Mouse (Mus musculus): ENCODE data around the gene Ube2c. TPM values are rescaled to one million over a fixed set of nuclear protein-coding genes. Genes with fewer than 3 reads are reported as not detected.
A peak's percentile ranks its signal among the peaks of the same experiment; 100 is the strongest.
"Not testable (repeated sequence)": the region's sequence is repeated elsewhere in the genome, so short reads cannot be mapped to it uniquely, and the experiment has no call there.

The Ube2c gene
- polyA plus RNA-seq, 1 experiment from 2014 or later, result 104 TPM

- no peak for TF ChIP-seq CTCF (IDR thresholded peaks at IDR 0.05; ENCODE audit: low read depth)
- TF ChIP-seq EP300 (optimal IDR thresholded peaks at IDR 0.05), result no peak
- Histone ChIP-seq H3K4me1 (replicated peaks; ENCODE audit: control insufficient read depth, insufficient read depth) (no peaks in the 10 kb centered on the region), H3K27ac (replicated peaks) (no peak overlapping the region), H3K4me3 (ENCODE audit: low read depth, low read length) (no peak overlapping the region), H3K9ac (ENCODE audit: low read length) (no peak overlapping the region), H3K27me3 (ENCODE audit: control insufficient read depth, insufficient read depth, low read length) (no peaks in the 10 kb centered on the region), H3K36me3 (ENCODE audit: control insufficient read depth, insufficient read depth, low read length) (peaks cover 17% of the 10 kb centered on the region), H3K9me3 (ENCODE audit: control insufficient read depth, low read length) (no peaks in the 10 kb centered on the region), H3K4me2 (replicated peaks; ENCODE audit: low read depth) (no peak overlapping the region)
- ATAC-seq (ENCODE audit: low FRiP score, low TSS enrichment) (no peak), DNase-seq (ENCODE audit: low spot score) (no peak)
- 86% methylated on average over 12 of the region's 12 CpGs for WGBS
Measured at GRCm38 (mm10) chr2:164792400-164793190, 22.9 kb downstream of the Ube2c start.

DNA sequence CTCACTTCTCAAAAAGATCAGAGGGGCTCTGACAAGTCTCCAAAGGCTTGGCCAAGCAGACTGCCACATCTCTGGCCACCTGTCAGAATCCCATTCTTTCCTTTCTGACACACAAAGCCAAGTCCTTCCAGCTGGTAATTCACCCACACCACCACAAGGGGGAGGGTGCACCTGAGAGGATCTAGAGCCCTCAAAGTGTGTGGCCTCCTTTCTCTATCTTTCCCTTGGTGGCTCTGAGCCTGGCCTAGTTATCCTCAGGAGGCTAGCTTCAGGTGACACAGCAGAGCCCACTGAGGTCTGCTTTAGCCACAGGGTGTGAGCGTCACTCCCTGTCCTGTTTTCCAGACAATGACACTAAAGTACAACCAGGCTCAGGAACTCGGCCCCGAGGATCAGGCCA lies 23.5 kb downstream of the Ube2c start:
- Histone ChIP-seq H3K36me3 (ENCODE audit: control insufficient read depth, insufficient read depth, low read length) (peaks cover 21% of the 10 kb centered on the region), H3K27ac (replicated peaks) (no peak overlapping the region), H3K9me3 (ENCODE audit: control insufficient read depth, low read length) (no peaks in the 10 kb centered on the region), H3K4me1 (replicated peaks; ENCODE audit: control insufficient read depth, insufficient read depth) (no peaks in the 10 kb centered on the region), H3K4me3 (ENCODE audit: low read depth, low read length) (no peak overlapping the region), H3K27me3 (ENCODE audit: control insufficient read depth, insufficient read depth, low read length) (no peaks in the 10 kb centered on the region), H3K4me2 (replicated peaks; ENCODE audit: low read depth) (no peak overlapping the region), H3K9ac (ENCODE audit: low read length) (no peak overlapping the region)
- 80% methylated on average over 3 of the region's 3 CpGs for WGBS
- TF ChIP-seq EP300 (optimal IDR thresholded peaks at IDR 0.05), result no peak
- peak; percentile 82 for TF ChIP-seq CTCF (IDR thresholded peaks at IDR 0.05; ENCODE audit: low read depth)
- DNase-seq (ENCODE audit: low spot score), result peak; percentile 67
- no peak; the same call in 1 of the 2 replicates for ATAC-seq (ENCODE audit: low FRiP score, low TSS enrichment)

- Histone ChIP-seq H3K36me3 (ENCODE audit: control insufficient read depth, insufficient read depth, low read length) (peaks cover 21% of the 10 kb centered on the region), H3K27ac (replicated peaks) (no peak overlapping the region), H3K27me3 (ENCODE audit: control insufficient read depth, insufficient read depth, low read length) (no peaks in the 10 kb centered on the region), H3K4me1 (replicated peaks; ENCODE audit: control insufficient read depth, insufficient read depth) (no peaks in the 10 kb centered on the region), H3K9ac (ENCODE audit: low read length) (no peak overlapping the region), H3K9me3 (ENCODE audit: control insufficient read depth, low read length) (no peaks in the 10 kb centered on the region), H3K4me3 (ENCODE audit: low read depth, low read length) (no peak overlapping the region), H3K4me2 (replicated peaks; ENCODE audit: low read depth) (no peak overlapping the region)
- 82% methylated on average over 2 of the region's 2 CpGs for WGBS
- peak; percentile 41 for TF ChIP-seq CTCF (IDR thresholded peaks at IDR 0.05; ENCODE audit: low read depth)
- no peak for TF ChIP-seq EP300 (optimal IDR thresholded peaks at IDR 0.05)
- DNase-seq (ENCODE audit: low spot score), result no peak
- 0 out of 2 replicates have a peak, but pooled peaks have one; percentile 24 for ATAC-seq (ENCODE audit: low FRiP score, low TSS enrichment)
Measured at GRCm38 (mm10) chr2:164793772-164794171, 24.1 kb downstream of the Ube2c start.

- WGBS, result 25% methylated on average over 5 of the region's 5 CpGs
- H3K4me2 ChIP-seq (replicated peaks; ENCODE audit: low read depth), result no peak overlapping the region
- no peak overlapping the region for H3K9ac ChIP-seq (ENCODE audit: low read length)
Measured at GRCm38 (mm10) chr2:164794293-164794692, 24.6 kb downstream of the Ube2c start.

DNA sequence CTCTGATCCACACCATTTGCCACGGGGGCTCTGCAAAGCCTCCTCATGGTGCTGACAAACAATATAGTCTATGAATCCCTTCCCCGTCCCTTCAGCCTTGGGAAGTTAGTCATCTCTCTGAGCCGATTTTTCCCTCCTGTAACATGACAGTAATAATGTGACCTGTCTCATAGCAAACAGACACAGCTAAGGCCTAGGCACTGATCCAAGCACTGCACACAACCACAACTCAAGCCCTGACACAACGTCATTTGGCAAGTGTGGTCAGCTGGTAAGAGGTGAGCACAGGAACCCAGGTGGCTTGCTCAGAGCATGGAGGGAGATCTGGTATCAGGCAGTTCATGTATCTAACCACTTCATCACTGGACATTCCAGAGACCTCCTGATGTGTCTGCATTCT lies 26.2 kb downstream of the Ube2c start:
- no peak overlapping the region for H3K9ac ChIP-seq (ENCODE audit: low read length)
- DNase-seq (ENCODE audit: low spot score) (no peak), ATAC-seq (ENCODE audit: low FRiP score, low TSS enrichment) (no peak)
- no peak overlapping the region for H3K4me3 ChIP-seq (ENCODE audit: low read depth, low read length)
- H3K36me3 ChIP-seq (ENCODE audit: control insufficient read depth, insufficient read depth, low read length), result peaks cover 21% of the 10 kb centered on the region
- no peaks in the 10 kb centered on the region for H3K9me3 ChIP-seq (ENCODE audit: control insufficient read depth, low read length)
- 79% methylated on average over 4 of the region's 4 CpGs for WGBS
- no peak overlapping the region for H3K4me2 ChIP-seq (replicated peaks; ENCODE audit: low read depth)
- no peaks in the 10 kb centered on the region for H3K4me1 ChIP-seq (replicated peaks; ENCODE audit: control insufficient read depth, insufficient read depth)
- TF ChIP-seq EP300 (optimal IDR thresholded peaks at IDR 0.05), result no peak
- TF ChIP-seq CTCF (IDR thresholded peaks at IDR 0.05; ENCODE audit: low read depth), result no peak
- no peak overlapping the region for H3K27ac ChIP-seq (replicated peaks)
- H3K27me3 ChIP-seq (ENCODE audit: control insufficient read depth, insufficient read depth, low read length), result no peaks in the 10 kb centered on the region

More at GRCm38 (mm10) chr2:164794293-164794692, 24.6 kb downstream of the Ube2c start:
- Histone ChIP-seq H3K27ac (replicated peaks) (no peak overlapping the region), H3K27me3 (ENCODE audit: control insufficient read depth, insufficient read depth, low read length) (no peaks in the 10 kb centered on the region), H3K36me3 (ENCODE audit: control insufficient read depth, insufficient read depth, low read length) (peaks cover 21% of the 10 kb centered on the region), H3K4me1 (replicated peaks; ENCODE audit: control insufficient read depth, insufficient read depth) (no peaks in the 10 kb centered on the region), H3K4me3 (ENCODE audit: low read depth, low read length) (no peak overlapping the region), H3K9me3 (ENCODE audit: control insufficient read depth, low read length) (no peaks in the 10 kb centered on the region)
- DNase-seq (ENCODE audit: low spot score), result peak; percentile 86
- TF ChIP-seq CTCF (IDR thresholded peaks at IDR 0.05; ENCODE audit: low read depth) (peak; percentile 91), EP300 (optimal IDR thresholded peaks at IDR 0.05) (no peak)
- peak; percentile 45 for ATAC-seq (ENCODE audit: low FRiP score, low TSS enrichment)

GRCm38 (mm10) chr2:164798554-164798953 lies 28.9 kb downstream of the Ube2c start:
- H3K4me3 ChIP-seq (ENCODE audit: low read depth, low read length); H3K4me2 ChIP-seq (replicated peaks; ENCODE audit: low read depth); ATAC-seq (ENCODE audit: low FRiP score, low TSS enrichment); H3K9me3 ChIP-seq (ENCODE audit: control insufficient read depth, low read length); H3K27ac ChIP-seq (replicated peaks); DNase-seq (ENCODE audit: low spot score); H3K9ac ChIP-seq (ENCODE audit: low read length); H3K27me3 ChIP-seq (ENCODE audit: control insufficient read depth, insufficient read depth, low read length); H3K36me3 ChIP-seq (ENCODE audit: control insufficient read depth, insufficient read depth, low read length); H3K4me1 ChIP-seq (replicated peaks; ENCODE audit: control insufficient read depth, insufficient read depth): not testable (repeated sequence)
- peak; percentile 61 for TF ChIP-seq CTCF (IDR thresholded peaks at IDR 0.05; ENCODE audit: low read depth)
- WGBS, result 78% methylated on average over 6 of the region's 6 CpGs

Measured in stomach, postnatal 0 days (tissue).